Mouse (Mus musculus) MEL (cell line): Measurements from ENCODE around the gene Bcas3.

Source experiments
- ELF1 ChIP-seq: IDR thresholded peaks from 2 replicates; pipeline ENCODE4 v1.6.1; 2014; ENCODE audit warnings: low read depth, mild to moderate bottlenecking, inconsistent platforms, low read length, improper control_type of control experiment, moderate library complexity
- GABPA ChIP-seq: IDR thresholded peaks from 2 replicates; pipeline ENCODE4 v1.6.1; 2012; ENCODE audit warnings: low read depth, mild to moderate bottlenecking, inconsistent platforms, low read length, improper control_type of control experiment, moderate library complexity
- JUND ChIP-seq: IDR thresholded peaks from 2 replicates; pipeline ENCODE4 v1.6.1; 2011; ENCODE audit warnings: low read depth, mild to moderate bottlenecking, improper control_type of control experiment, low read length

- TF ChIP-seq ELF1 (no peak), GABPA (no peak), JUND (no peak)
These were observed 272.2 kb downstream of the Bcas3 start for GRCm38 (mm10) chr11:85625206-85625605.
